Mouse (Mus musculus): Measurements from ENCODE around the gene Osgin1.

GRCm38 (mm10) chr8:119395072-119395950 lies 38.6 kb upstream of the Osgin1 start:
- TF ChIP-seq CTCF (IDR thresholded peaks at IDR 0.05; ENCODE audit: low read depth) (no peak), EP300 (optimal IDR thresholded peaks at IDR 0.05) (no peak)
